11 mouse cellular contexts compared by ENCODE assay signal in genomic region chr16:4492777-4493563, GRCm38 (mm10). TPM values are rescaled to one million over a fixed set of nuclear protein-coding genes. Genes with fewer than 3 reads are reported as not detected.
DNase-seq lines count a peak whose midpoint lies in the region; ATAC-seq and TF ChIP-seq lines count a peak whose summit lies in the region.
"Had no signal": no experiment of that assay in that cellular context is flagged by ENCODE, and none has a peak within 500 bp of the region (broad histone marks: within the 10 kb centered on the region; RNA-seq: fewer than 3 reads in every experiment).

No protein-coding gene starts in this region.

- TF ChIP-seq RAD21 in MEL (IDR thresholded peaks at IDR 0.05; ENCODE audit: low read depth, low read length) = no peak

- intact Hi-C loops in heart, postnatal 36 days (cut with DNase I) = no loop called here
- intact Hi-C loops in left cerebral cortex, adult 2 months (cut with DNase I) = no loop called here

- no peaks in the 10 kb centered on the region for H3K27me3 ChIP-seq in heart, embryonic 13.5 days (replicated peaks)
- no peaks in the 10 kb centered on the region for H3K27me3 ChIP-seq in MEL (ENCODE audit: control insufficient read depth in 1 of 2, insufficient read depth in 2 of 2, low read length in 2 of 2)
- H3K27me3 ChIP-seq: forebrain, embryonic 15.5 days; limb, embryonic 15.5 days had no signal

- 41% methylated on average over 2 of the region's 2 CpGs for WGBS in heart, embryonic 13.5 days

- H3K9ac ChIP-seq in heart, embryonic 13.5 days = peak overlapping the region; percentile 61
- no peak overlapping the region for H3K9ac ChIP-seq in MEL (ENCODE audit: control insufficient read depth, low read depth, low read length, poor library complexity, severe bottlenecking)
- H3K9ac ChIP-seq: forebrain, embryonic 15.5 days; limb, embryonic 15.5 days had no signal

- peaks cover 42% of the 10 kb centered on the region for H3K4me1 ChIP-seq in heart, embryonic 13.5 days
- no peaks in the 10 kb centered on the region for H3K4me1 ChIP-seq in MEL (ENCODE audit: control insufficient read depth in 1 of 2, insufficient read depth in 2 of 2, low read length in 2 of 2)

- H3K4me3 ChIP-seq in heart, embryonic 13.5 days = no peak overlapping the region
- no peak overlapping the region for H3K4me3 ChIP-seq in MEL (ENCODE audit: control insufficient read depth in 1 of 2, insufficient read depth in 1 of 2, low read depth in 2 of 2, low read length in 2 of 2)
- H3K4me3 ChIP-seq in left cerebral cortex, adult 2 months = no peak overlapping the region
- H3K4me3 ChIP-seq: forebrain, embryonic 15.5 days; heart, adult 2 months; limb, embryonic 15.5 days had no signal

- H3K27ac ChIP-seq in heart, embryonic 13.5 days (replicated peaks) = no peak overlapping the region
- H3K27ac ChIP-seq in MEL (ENCODE audit: control insufficient read depth, low read depth, low read length) = no peak overlapping the region
- H3K27ac ChIP-seq in left cerebral cortex, adult 2 months = no peak overlapping the region
- H3K27ac ChIP-seq: forebrain, embryonic 15.5 days; heart, adult 2 months; limb, embryonic 15.5 days had no signal

- TF ChIP-seq EP300 in MEL (IDR thresholded peaks at IDR 0.05; ENCODE audit: low read depth in 1 of 2, low read length in 2 of 2) = no peak

- no peaks in the 10 kb centered on the region for H3K79me2 ChIP-seq in MEL (ENCODE audit: control insufficient read depth, insufficient read depth, low read length, poor library complexity)

- H3K36me3 ChIP-seq in heart, embryonic 13.5 days = peaks cover 77% of the 10 kb centered on the region
- no peaks in the 10 kb centered on the region for H3K36me3 ChIP-seq in MEL (ENCODE audit: control insufficient read depth in 1 of 2, insufficient read depth in 2 of 2, low read length in 2 of 2)

- H3K4me2 ChIP-seq in heart, embryonic 13.5 days = no peak overlapping the region
- H3K4me2 ChIP-seq: forebrain, embryonic 15.5 days; limb, embryonic 15.5 days had no signal

- H3K9me3 ChIP-seq in heart, embryonic 13.5 days = no peaks in the 10 kb centered on the region
- H3K9me3 ChIP-seq in MEL (replicated peaks; ENCODE audit: insufficient read depth, low read length) = no peaks in the 10 kb centered on the region
- H3K9me3 ChIP-seq: forebrain, embryonic 15.5 days; limb, embryonic 15.5 days had no signal

- no peak; a peak in 1 of 6 replicates for TF ChIP-seq CTCF in MEL (IDR thresholded peaks at IDR 0.05 in 2 of 3, conservative IDR thresholded peaks at IDR 0.05 in 1 of 3; ENCODE audit: control insufficient read depth in 1 of 3, insufficient read depth in 1 of 3, low read depth in 2 of 3, low read length in 3 of 3, poor library complexity in 1 of 3, severe bottlenecking in 1 of 3)
- no peak; the same call in 1 of the 2 replicates for TF ChIP-seq CTCF in left cerebral cortex, adult 2 months (IDR thresholded peaks at IDR 0.05)

- ATAC-seq in heart, embryonic 13.5 days (ENCODE audit: extremely low read depth, insufficient number of reproducible peaks, low FRiP score, low TSS enrichment) = no peak
- ATAC-seq in erythroid progenitor cell, adult 5-6 weeks (replicated peaks; ENCODE audit: low FRiP score, poor library complexity, severe bottlenecking) = no peak
- ATAC-seq: forebrain, embryonic 15.5 days had no signal

- DNase-seq in heart, postnatal 36 days = no peak
- no peak for DNase-seq in MEL (ENCODE audit: low read depth, low spot score)
- peak; percentile 50 for DNase-seq in kidney, adult 9 months
- DNase-seq in kidney, postnatal 36 days = peak; percentile 47 to 50
- DNase-seq in left cerebral cortex, adult 2 months (ENCODE audit: extremely low spot score in 1 of 2, low spot score in 2 of 2) = no peak
- DNase-seq: heart, adult 2 months; thymus, postnatal 14 days had no signal

- no peak for TF ChIP-seq POLR2A in MEL (IDR thresholded peaks at IDR 0.05; ENCODE audit: control insufficient read depth in 1 of 2, insufficient read depth in 1 of 2, low read depth in 1 of 2, low read length in 2 of 2, poor library complexity in 1 of 2)

TF ChIP-seq in MEL, 35 proteins besides CTCF, POLR2A, EP300 and RAD21:
- peak; percentile 55; the same call in 1 of the 2 replicates for TF ChIP-seq RCOR1 (IDR thresholded peaks at IDR 0.05; ENCODE audit: low read depth, low read length)
- TF ChIP-seq POLR2AphosphoS5 (IDR thresholded peaks at IDR 0.05; ENCODE audit: borderline replicate concordance, low read depth, low read length) = no peak
- no peak for TF ChIP-seq USF2 (IDR thresholded peaks at IDR 0.05; ENCODE audit: borderline replicate concordance in 1 of 2, insufficient read depth in 1 of 2, low read depth in 1 of 2, low read length in 2 of 2)
- no peak for TF ChIP-seq CHD1 (IDR thresholded peaks at IDR 0.05; ENCODE audit: low read depth, low read length)
- no peak for TF ChIP-seq MYB (IDR thresholded peaks at IDR 0.05; ENCODE audit: low read depth, low read length)

RNA-seq across cellular contexts. Expression of gene Srl, which starts 48.6 kb away (rescaled TPM):
- polyA plus RNA-seq in heart, embryonic 13.5 days (2015; fragmentation: Nextera tagmentation; extraction: Ambion mirVana) = 177 and 181 TPM in 2 replicates
- 1,000 to 10,000 TPM in 1 of 2 experiments, 100 to 1,000 TPM in 1; 873 to 1,040 TPM for total RNA-seq in heart, postnatal 36 days (2021)
- total RNA-seq in MEL (2012; rRNA removed) = 14.6 and 18.8 TPM in 2 replicates
- polyA plus RNA-seq in MEL (2012; ENCODE audit: insufficient read depth in 1 of 2, insufficient read length in 2 of 2, low read depth in 1 of 2, low replicate concordance in 2 of 2, missing spikeins in 1 of 2) = 10 to 100 TPM in 1 of 2 experiments, not detected in 1; 15.3 TPM
- total RNA-seq in erythroid progenitor cell, adult 5-6 weeks (2015; ENCODE audit: low replicate concordance) = 2.9 TPM in 1 of 2 replicates, not detected in the other
- 1.4 TPM in 1 of 2 replicates, not detected in the other for total RNA-seq in erythroid progenitor cell, adult 5-6 weeks (2017; ENCODE audit: low replicate concordance)
- 1 to 10 TPM; 5.1 to 5.9 TPM for total RNA-seq in left cerebral cortex, adult 2 months (2021)

Comparison
In these comparisons a context has a peak if more than half of its experiments do, and no peak if none do; other contexts are left out.
1. DNase-seq: peak in kidney, adult 9 months (single experiment) and kidney, postnatal 36 days (2 of 2); none in heart, postnatal 36 days (0 of 2), MEL (single experiment) and left cerebral cortex, adult 2 months (0 of 2).
2. RNA of gene Srl, which starts 48.6 kb away (total RNA-seq): 873 to 1,040 TPM in heart, postnatal 36 days; 14.6 to 18.8 TPM in MEL, 5.1 to 5.9 TPM in left cerebral cortex, adult 2 months and 1.4 to 2.9 TPM in erythroid progenitor cell, adult 5-6 weeks; every median in the first group is over 10 times any median in the second.